Mouse (Mus musculus) lung, postnatal 0 days (tissue): ENCODE measurements around the gene Angptl6. TPM values are rescaled to one million over a fixed set of nuclear protein-coding genes. Genes with fewer than 3 reads are reported as not detected.

ENCODE experiments used
- ATAC-seq: fragments of 200-750 bp; cut with Nextera tagmentation; 2 replicates; pipeline ENCODE4 v1.8.0; 2017; ENCODE audit warnings: moderate library complexity
- DNase-seq: peaks from one replicate; pipeline ENCODE4 v3.0.0-alpha.2; 2016; ENCODE audit warnings: low spot score
- H3K27ac ChIP-seq: fragments of 300-500 bp; sonication (generic); 2 replicates; pipeline ENCODE4 v1.5.1; 2014; ENCODE audit warnings: antibody characterized with exemption, mild to moderate bottlenecking, low read length, mixed read lengths
- H3K27me3 ChIP-seq: fragments of 300-500 bp; sonication (generic); replicated peaks from 2 replicates; pipeline ENCODE4 v1.6.1; 2014; ENCODE audit warnings: low read length, mixed read lengths; ENCODE audit not compliant: insufficient read depth
- H3K36me3 ChIP-seq: fragments of 300-500 bp; sonication (generic); 2 replicates; pipeline ENCODE4 v1.6.1; 2014; ENCODE audit warnings: low read length, mixed read lengths; ENCODE audit not compliant: insufficient read depth
- H3K4me1 ChIP-seq: fragments of 300-500 bp; sonication (generic); 2 replicates; pipeline ENCODE4 v1.6.1; 2014; ENCODE audit warnings: antibody characterized with exemption, low read depth, low read length, mixed read lengths; ENCODE audit not compliant: insufficient read depth
- H3K4me2 ChIP-seq: fragments of 300-500 bp; sonication (generic); replicated peaks from 2 replicates; pipeline ENCODE4 v1.6.1; 2014; ENCODE audit warnings: low read depth, mild to moderate bottlenecking, low read length, moderate library complexity, mixed read lengths
- H3K4me3 ChIP-seq: fragments of 300-500 bp; sonication (generic); 2 replicates; pipeline ENCODE4 v1.5.1; 2014; ENCODE audit warnings: low read depth, low read length
- H3K9ac ChIP-seq: fragments of 300-500 bp; sonication (generic); replicated peaks from 2 replicates; pipeline ENCODE4 v1.6.1; 2014; ENCODE audit warnings: low read depth, mild to moderate bottlenecking
- H3K9me3 ChIP-seq: fragments of 300-500 bp; sonication (generic); 2 replicates; pipeline ENCODE4 v1.6.1; 2016; ENCODE audit warnings: low read length, mixed read lengths
- CTCF ChIP-seq: IDR thresholded peaks from 2 replicates; pipeline ENCODE4 v1.5.1; 2016; ENCODE audit warnings: antibody characterized with exemption, mild to moderate bottlenecking
- EP300 ChIP-seq: IDR thresholded peaks from 2 replicates; pipeline ENCODE4 v1.6.1; 2016; ENCODE audit warnings: antibody characterized with exemption, mild to moderate bottlenecking, control low read depth
- WGBS: fragments of 180-500 bp; shearing (Covaris S2); extraction: QIAGEN DNeasy Blood & Tissue Kit; methylation state at CpG from one replicate; pipeline ENCODE4 v1.1.7; 2014; 5-methylcytosine and 5-hydroxymethylcytosine counted together
- polyA plus RNA-seq: library from polyadenylated mRNA; unstranded; fragments of >200 nt; fragmentation: Nextera tagmentation; extraction: Ambion mirVana; gene quantifications from 2 replicates; pipeline ENCODE4 v1.2.1, GENCODE M21; 2015

The Angptl6 gene
- polyA plus RNA-seq, 1 experiment from 2014 or later, result 3.3 TPM

DNA sequence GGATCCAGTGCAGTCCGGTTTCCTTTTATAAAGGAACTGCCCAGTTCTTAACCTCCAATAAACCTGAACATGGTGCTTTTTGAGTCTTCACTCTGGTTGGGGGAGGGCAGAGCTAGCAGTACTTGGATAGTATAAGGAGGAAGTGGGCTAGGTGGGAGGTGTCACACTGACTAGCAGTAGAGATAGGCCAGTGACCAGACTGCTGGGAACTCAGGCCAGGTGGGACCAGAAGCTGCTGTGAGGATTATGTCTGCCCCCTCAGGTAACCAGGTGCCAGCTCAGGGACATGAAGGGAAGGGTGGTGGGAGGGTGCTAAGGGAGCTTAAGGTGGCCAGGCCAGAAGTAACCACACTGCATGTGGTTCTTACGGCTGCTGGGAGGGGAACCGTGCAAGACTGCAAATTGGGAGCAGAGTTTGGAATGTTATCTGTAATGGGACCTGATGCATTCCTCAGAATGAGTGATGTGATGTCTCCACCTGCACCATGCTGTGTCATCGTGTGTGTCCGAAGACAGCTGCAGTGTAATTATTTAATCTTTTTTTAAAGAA, 12.7 kb upstream of the Angptl6 start:
- DNase-seq, result no peak
- peaks cover 28% of the 10 kb centered on the region; the same call in 1 of the 2 replicates for H3K36me3 ChIP-seq
- H3K4me1 ChIP-seq, result peaks cover 1% of the 10 kb centered on the region; the same call in 1 of the 2 replicates
- WGBS, result 60% methylated on average over 5 of the region's 5 CpGs
- H3K27ac ChIP-seq, result no peak overlapping the region
- H3K4me3 ChIP-seq, result no peak overlapping the region
- no peaks in the 10 kb centered on the region for H3K27me3 ChIP-seq
- no peak overlapping the region for H3K9ac ChIP-seq
- no peak for ATAC-seq
- TF ChIP-seq EP300, result no peak
- no peak for TF ChIP-seq CTCF
- H3K4me2 ChIP-seq, result no peak overlapping the region
- H3K9me3 ChIP-seq, result no peaks in the 10 kb centered on the region

DNA sequence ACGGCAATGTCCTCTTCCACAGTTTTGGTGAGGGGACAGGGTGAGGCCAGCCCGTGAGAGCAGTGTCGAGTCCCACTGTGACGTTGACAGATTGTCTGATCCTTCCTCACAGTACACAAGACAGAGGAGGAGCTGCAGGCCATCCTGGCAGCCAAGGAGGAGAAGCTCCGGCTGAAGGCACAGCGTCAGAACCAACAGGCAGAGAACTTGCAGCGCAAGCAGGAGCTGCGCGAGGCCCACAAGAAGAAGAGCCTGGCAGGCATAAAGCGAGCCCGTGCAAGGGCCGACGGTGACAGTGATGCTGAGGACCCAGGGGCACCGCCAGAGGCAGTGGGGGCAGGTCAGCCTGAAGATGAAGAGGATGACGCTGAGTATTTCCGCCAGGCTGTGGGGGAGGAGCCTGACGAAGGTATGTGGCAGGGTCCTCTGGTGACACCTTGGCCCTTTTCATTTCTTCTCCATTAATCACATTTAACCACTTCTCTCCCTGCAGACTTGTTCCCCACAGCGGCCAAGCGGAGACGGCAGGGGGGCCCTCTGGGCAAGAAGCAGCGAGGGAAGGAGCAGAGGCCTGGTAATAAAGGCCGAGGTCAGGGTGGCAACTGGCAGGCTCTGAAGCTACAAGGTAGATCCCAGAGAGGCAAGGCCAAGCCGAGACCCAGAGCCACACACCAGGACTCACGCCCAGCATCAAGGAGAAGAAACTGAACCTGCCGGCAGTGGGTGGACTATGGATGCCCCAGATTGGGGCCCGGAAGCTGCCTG, 12.0 kb upstream of the Angptl6 start:
- 64% methylated on average over 26 of the region's 26 CpGs for WGBS
- H3K36me3 ChIP-seq, result peaks cover 28% of the 10 kb centered on the region; the same call in 1 of the 2 replicates
- H3K27me3 ChIP-seq, result no peaks in the 10 kb centered on the region
- no peaks in the 10 kb centered on the region for H3K4me1 ChIP-seq
- no peak overlapping the region for H3K9ac ChIP-seq
- H3K4me3 ChIP-seq, result no peak overlapping the region
- ATAC-seq, result no peak
- no peak for DNase-seq
- no peak overlapping the region for H3K4me2 ChIP-seq
- H3K9me3 ChIP-seq, result no peaks in the 10 kb centered on the region
- TF ChIP-seq EP300, result no peak
- TF ChIP-seq CTCF, result no peak
- no peak overlapping the region for H3K27ac ChIP-seq

DNA sequence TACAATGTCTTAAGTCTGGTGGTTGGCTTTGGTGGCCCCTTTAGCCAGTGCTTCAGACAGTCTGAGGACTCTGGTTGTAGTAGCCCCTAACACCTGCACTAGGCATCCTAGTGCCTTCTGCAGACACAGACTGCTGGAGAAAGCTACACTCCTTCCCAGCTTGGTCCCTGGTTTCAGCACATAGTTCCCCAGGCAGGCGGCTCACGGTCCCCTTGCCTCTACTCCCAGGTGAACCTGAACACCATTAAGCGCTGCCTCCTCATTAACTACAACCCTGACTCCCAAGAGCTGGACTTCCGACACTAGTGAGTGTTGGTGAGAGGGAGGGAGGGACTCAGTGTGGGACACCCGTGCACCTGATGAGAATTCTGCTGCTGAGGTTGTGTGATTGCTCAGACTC, 10.9 kb upstream of the Angptl6 start:
- peaks cover 20% of the 10 kb centered on the region; the same call in 1 of the 2 replicates for H3K36me3 ChIP-seq
- WGBS, result 88% methylated on average over 5 of the region's 5 CpGs
- TF ChIP-seq CTCF, result no peak
- no peak for TF ChIP-seq EP300
- H3K27ac ChIP-seq, result no peak overlapping the region
- H3K9ac ChIP-seq, result no peak overlapping the region
- H3K27me3 ChIP-seq, result no peaks in the 10 kb centered on the region
- no peak overlapping the region for H3K4me3 ChIP-seq
- ATAC-seq (no peak), DNase-seq (no peak)
- no peaks in the 10 kb centered on the region for H3K4me1 ChIP-seq
- H3K9me3 ChIP-seq, result no peaks in the 10 kb centered on the region
- H3K4me2 ChIP-seq, result no peak overlapping the region

DNA sequence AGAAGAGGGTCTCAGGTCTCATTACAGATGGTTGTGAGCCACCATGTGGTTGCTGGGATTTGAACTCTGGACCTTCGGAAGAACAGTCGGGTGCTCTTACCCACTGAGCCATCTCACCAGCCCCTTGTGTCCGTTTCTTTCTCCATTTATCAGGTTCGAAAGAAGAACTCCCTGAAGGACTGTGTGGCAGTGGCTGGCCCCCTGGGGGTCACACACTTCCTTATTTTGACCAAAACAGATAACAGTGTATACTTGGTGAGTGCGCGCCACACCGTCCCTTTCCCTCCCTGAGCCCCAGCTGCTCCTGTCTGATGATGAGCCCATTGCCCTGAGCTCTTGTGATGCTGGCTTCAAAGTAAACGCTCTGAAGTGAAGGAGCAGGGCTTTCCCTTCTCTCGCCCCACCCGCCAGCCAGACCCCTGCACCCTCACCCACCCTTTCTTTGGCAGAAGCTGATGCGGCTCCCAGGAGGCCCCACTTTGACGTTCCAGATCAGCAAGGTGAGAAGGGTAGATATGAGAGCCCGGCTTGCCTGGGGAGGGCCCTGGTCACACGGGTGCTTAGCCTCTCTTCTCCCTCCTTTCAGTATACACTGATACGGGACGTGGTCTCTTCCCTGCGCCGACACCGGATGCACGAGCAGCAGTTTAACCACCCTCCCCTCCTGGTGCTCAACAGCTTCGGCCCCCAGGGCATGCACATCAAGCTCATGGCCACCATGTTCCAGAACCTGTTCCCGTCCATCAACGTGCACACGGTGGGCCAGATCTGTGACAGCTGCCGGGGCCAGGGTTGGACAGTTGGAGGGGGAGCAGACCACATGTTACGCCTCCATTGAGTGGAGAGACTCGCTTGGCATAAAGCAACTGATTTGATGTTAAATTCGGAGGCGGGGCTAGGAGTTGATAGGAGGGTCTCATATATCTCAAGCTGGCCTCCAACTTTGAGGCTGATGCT, 9.9 kb upstream of the Angptl6 start:
- no peak overlapping the region for H3K9ac ChIP-seq
- no peaks in the 10 kb centered on the region for H3K9me3 ChIP-seq
- no peak for DNase-seq
- H3K27me3 ChIP-seq, result no peaks in the 10 kb centered on the region
- H3K4me1 ChIP-seq, result no peaks in the 10 kb centered on the region
- ATAC-seq, result no peak
- no peak overlapping the region for H3K4me3 ChIP-seq
- WGBS, result 73% methylated on average over 29 of the region's 29 CpGs
- peaks cover 17% of the 10 kb centered on the region; the same call in 1 of the 2 replicates for H3K36me3 ChIP-seq
- H3K4me2 ChIP-seq, result 0 out of 2 replicates have a peak overlapping the region, but pooled peaks have one; percentile 88
- TF ChIP-seq EP300, result no peak
- TF ChIP-seq CTCF, result no peak
- H3K27ac ChIP-seq, result no peak overlapping the region

DNA sequence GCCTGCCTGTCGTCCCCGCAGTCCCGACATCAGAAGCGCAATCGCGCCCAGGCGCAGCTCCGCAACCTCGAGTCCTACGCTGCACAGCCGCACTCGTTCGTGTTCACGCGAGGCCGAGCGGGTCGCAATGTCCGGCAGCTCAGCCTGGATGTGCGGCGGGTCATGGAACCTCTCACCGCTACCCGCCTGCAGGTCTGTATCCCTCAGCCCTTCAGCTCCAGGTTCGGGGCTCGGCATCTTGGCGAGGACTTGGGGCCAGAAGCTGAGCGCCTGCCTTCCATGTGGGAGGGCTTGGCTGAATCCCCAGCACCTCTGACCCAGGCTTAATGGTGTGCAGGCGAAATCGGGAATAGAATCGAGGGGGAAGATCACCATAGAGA, 8.8 kb upstream of the Angptl6 start:
- H3K9ac ChIP-seq, result peak overlapping the region; percentile 71
- peak overlapping the region; percentile 88 for H3K4me2 ChIP-seq
- peaks cover 7% of the 10 kb centered on the region; the same call in 1 of the 2 replicates for H3K36me3 ChIP-seq
- DNase-seq, result peak; percentile 29
- under 1% methylated on average over 29 of the region's 30 CpGs for WGBS
- peak overlapping the region; percentile 94 for H3K27ac ChIP-seq
- TF ChIP-seq EP300 (no peak), CTCF (no peak)
- no peaks in the 10 kb centered on the region for H3K4me1 ChIP-seq
- H3K4me3 ChIP-seq, result peak overlapping the region; percentile 73
- no peaks in the 10 kb centered on the region for H3K9me3 ChIP-seq
- no peaks in the 10 kb centered on the region for H3K27me3 ChIP-seq
- peak; percentile 46 for ATAC-seq
